Mouse (Mus musculus): ENCODE measurements around the gene Adad2. TPM values are rescaled to one million over a fixed set of nuclear protein-coding genes. Genes with fewer than 3 reads are reported as not detected.

The Adad2 gene
- polyA plus RNA-seq (2016; fragmentation: Nextera tagmentation; extraction: Ambion mirVana) = 0.18 TPM in 1 of 2 replicates, not detected in the other

DNA sequence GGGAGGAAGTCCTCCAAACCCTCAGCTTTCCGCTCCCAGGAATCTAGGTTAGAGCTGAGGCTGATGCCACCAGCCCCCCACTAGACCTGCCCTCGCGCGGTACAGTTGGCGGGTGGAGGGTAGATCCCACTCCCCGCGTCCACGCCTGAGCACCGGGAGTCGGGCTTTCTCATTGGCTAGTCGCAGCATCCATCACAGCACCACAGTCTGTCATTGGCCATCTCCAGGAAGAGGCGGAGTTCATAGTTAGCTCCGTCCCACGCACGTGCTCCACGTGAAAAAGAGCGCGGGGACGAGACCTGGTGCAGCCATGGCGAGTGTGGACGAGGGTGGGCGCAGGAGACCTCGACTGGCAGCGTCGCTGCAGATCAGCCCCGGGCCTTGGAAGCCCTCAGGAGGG lies at the start of gene Adad2:
Adad2 (plus strand) TSS at position 277 of the 400 bp plus-strand sequence.
- H3K27me3 ChIP-seq = peaks cover 9% of the 10 kb centered on the region
- H3K4me1 ChIP-seq = 0 out of 2 replicates have a peak, but pooled peaks cover 3% of the 10 kb centered on the region
- no peak within 1 kb of the TSS for H3K4me2 ChIP-seq (replicated peaks)
- WGBS = 85% methylated on average over 26 of the region's 26 CpGs
- H3K36me3 ChIP-seq = no peaks in the 10 kb centered on the region
- no peak within 1 kb of the TSS for H3K4me3 ChIP-seq
- no peak within 1 kb of the TSS for H3K27ac ChIP-seq
- no peaks in the 10 kb centered on the region for H3K9me3 ChIP-seq (replicated peaks)
- no peak within 1 kb of the TSS for H3K9ac ChIP-seq
- no peak for ATAC-seq (ENCODE audit: low FRiP score)

DNA sequence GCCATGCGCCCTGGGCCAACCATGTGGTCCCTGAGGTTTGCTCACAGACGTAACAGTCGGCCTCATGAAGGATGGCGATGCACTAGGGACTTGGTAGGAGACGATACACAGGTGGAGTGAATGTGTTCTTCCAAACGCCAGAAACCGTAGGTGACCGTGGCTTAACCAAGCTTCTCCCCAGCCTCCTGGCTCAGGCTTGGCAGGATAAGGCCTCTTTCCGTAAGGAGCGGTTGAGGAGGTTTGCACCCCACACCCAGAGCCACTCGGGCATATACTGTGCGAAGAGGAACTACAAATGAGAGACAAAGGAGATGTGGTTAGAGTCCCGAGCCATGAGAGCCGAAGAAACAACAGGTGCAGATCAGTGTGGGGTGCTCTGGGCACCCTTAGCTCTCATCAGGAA lies 48.7 kb upstream of the Adad2 start:
- Histone ChIP-seq H3K36me3 (peaks cover 62% of the 10 kb centered on the region), H3K4me3 (no peak overlapping the region), H3K9ac (no peak overlapping the region), H3K27ac (no peak overlapping the region), H3K9me3 (replicated peaks) (no peaks in the 10 kb centered on the region), H3K4me2 (replicated peaks) (no peak overlapping the region), H3K27me3 (no peaks in the 10 kb centered on the region), H3K4me1 (no peaks in the 10 kb centered on the region)
- 93% methylated on average over 14 of the region's 14 CpGs for WGBS
- no peak for ATAC-seq (ENCODE audit: low FRiP score)

DNA sequence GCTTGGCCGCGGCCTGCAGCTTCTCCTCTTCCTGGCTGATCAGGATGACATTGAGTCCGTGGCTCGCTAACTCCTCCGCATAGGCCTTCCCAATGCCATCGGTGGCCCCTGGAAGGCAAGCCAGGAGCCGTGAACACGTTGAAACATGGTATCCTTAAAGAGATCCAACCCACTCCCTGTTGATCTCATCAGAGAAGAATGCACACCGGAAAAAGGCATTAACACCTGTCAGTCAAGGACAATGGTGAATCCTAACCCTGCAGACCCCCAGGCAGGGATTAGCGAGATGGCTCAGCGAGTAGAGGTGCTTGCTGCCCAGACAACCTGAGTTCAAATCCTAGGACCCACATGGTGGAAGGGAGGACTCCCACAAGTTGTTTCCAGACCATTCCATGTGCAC lies 46.2 kb upstream of the Adad2 start:
- H3K4me1 ChIP-seq = no peaks in the 10 kb centered on the region
- H3K36me3 ChIP-seq = peaks cover 56% of the 10 kb centered on the region
- H3K27me3 ChIP-seq = no peaks in the 10 kb centered on the region
- H3K27ac ChIP-seq = no peak overlapping the region
- H3K4me3 ChIP-seq = no peak overlapping the region
- WGBS = 84% methylated on average over 11 of the region's 11 CpGs
- no peaks in the 10 kb centered on the region for H3K9me3 ChIP-seq (replicated peaks)
- ATAC-seq (ENCODE audit: low FRiP score) = no peak
- H3K9ac ChIP-seq = no peak overlapping the region
- no peak overlapping the region for H3K4me2 ChIP-seq (replicated peaks)

DNA sequence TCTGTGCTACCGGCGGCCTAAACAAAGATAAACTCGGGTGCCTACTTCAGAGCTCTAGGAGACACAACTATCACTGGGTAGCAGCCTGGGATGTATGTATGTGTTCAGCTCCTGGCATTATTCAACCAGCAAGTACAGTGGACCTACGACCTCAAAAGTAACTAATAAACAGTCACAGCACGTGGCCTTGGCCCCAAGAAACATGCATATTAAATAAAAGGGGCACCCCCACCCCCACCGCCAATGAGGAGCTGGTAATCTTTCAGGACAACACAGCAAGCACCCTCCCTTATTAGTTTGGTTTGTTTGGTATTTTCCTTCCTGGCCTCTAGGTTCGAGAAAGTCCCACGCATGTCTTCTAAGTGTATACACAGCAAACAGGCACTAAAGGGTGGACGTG lies 44.3 kb upstream of the Adad2 start:
- Histone ChIP-seq H3K27me3 (no peaks in the 10 kb centered on the region), H3K4me2 (replicated peaks) (no peak overlapping the region), H3K9me3 (replicated peaks) (no peaks in the 10 kb centered on the region), H3K9ac (no peak overlapping the region), H3K4me1 (peaks cover 2% of the 10 kb centered on the region; the same call in 1 of the 2 replicates), H3K36me3 (peaks cover 39% of the 10 kb centered on the region), H3K4me3 (no peak overlapping the region), H3K27ac (no peak overlapping the region)
- no peak for ATAC-seq (ENCODE audit: low FRiP score)
- 93% methylated on average over 9 of the region's 9 CpGs for WGBS

DNA sequence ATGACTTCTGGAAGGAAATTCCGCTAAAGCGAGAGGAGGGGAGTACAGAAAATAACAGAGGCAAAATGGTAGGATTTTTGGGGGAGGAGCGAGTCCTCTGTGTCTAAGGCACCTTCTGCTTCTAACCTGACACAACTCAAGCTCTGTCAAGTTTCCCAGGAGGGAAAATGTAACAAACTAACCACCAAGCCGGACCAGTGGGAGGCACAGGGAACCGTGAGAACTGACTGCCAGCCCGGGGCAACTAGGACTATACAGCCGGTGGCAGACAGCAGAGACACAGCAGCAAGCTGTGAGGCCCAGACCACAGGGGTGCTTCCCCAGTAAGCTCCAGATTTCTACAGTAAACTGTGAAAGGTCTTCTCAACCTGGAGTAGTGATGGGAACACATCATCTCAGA lies 43.6 kb upstream of the Adad2 start:
- H3K9ac ChIP-seq = no peak overlapping the region
- H3K36me3 ChIP-seq = peaks cover 32% of the 10 kb centered on the region
- 68% methylated on average over 7 of the region's 7 CpGs for WGBS
- H3K4me1 ChIP-seq = peaks cover 9% of the 10 kb centered on the region
- H3K4me2 ChIP-seq (replicated peaks) = no peak overlapping the region
- no peaks in the 10 kb centered on the region for H3K9me3 ChIP-seq (replicated peaks)
- no peak for ATAC-seq (ENCODE audit: low FRiP score)
- no peak overlapping the region for H3K27ac ChIP-seq
- no peak overlapping the region for H3K4me3 ChIP-seq
- H3K27me3 ChIP-seq = no peaks in the 10 kb centered on the region

DNA sequence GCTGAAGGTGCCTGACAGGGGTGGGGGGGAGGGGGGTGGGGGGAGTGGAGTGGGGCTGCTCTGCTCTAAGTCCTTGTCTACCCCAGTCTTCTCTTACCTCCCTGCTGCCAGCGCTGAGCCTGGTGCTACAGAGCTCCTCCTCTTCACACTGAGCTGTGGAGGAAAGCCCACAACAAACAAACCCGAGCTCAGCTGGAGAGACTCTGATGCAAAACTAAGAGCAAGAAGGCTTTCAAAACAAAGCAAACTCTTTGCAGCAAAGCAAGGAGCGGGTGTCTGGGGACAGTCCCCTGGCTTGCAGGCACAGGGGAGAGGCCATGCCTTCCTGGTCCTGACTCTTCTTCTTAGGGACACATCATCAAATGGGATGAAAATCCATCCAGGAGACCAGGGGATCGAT lies 42.7 kb upstream of the Adad2 start:
- Histone ChIP-seq H3K4me1 (peaks cover 11% of the 10 kb centered on the region), H3K27me3 (no peaks in the 10 kb centered on the region), H3K4me3 (no peak overlapping the region), H3K9ac (no peak overlapping the region), H3K4me2 (replicated peaks) (no peak overlapping the region), H3K36me3 (peaks cover 25% of the 10 kb centered on the region), H3K9me3 (replicated peaks) (no peaks in the 10 kb centered on the region), H3K27ac (no peak overlapping the region)
- no peak for ATAC-seq (ENCODE audit: low FRiP score)
- 38% methylated on average over 4 of the region's 4 CpGs for WGBS

DNA sequence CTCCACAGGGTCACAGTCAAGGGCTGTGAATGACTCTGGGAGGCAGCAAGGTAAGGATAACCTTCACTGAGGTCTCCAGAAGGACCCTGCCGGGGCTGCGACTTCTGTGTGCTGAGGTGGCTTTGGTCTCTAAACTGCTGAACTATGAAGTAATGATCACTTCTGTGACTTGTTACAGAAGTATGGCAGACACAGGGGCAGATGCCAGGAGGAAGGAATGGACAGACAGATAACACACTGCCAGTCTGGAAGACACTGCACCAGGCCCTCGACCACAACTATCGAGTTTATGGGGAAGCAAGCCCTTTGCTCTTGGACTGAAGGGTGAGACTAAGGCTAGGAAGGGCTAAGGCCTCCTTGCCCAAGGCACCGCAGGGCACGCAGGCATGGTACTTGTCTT lies 41.4 kb upstream of the Adad2 start:
- Histone ChIP-seq H3K27ac (no peak overlapping the region), H3K36me3 (peaks cover 12% of the 10 kb centered on the region), H3K4me2 (replicated peaks) (no peak overlapping the region), H3K4me1 (peaks cover 14% of the 10 kb centered on the region), H3K27me3 (peaks cover 7% of the 10 kb centered on the region), H3K4me3 (no peak overlapping the region), H3K9ac (no peak overlapping the region), H3K9me3 (replicated peaks) (no peaks in the 10 kb centered on the region)
- no peak for ATAC-seq (ENCODE audit: low FRiP score)
- WGBS = 88% methylated on average over 6 of the region's 6 CpGs

DNA sequence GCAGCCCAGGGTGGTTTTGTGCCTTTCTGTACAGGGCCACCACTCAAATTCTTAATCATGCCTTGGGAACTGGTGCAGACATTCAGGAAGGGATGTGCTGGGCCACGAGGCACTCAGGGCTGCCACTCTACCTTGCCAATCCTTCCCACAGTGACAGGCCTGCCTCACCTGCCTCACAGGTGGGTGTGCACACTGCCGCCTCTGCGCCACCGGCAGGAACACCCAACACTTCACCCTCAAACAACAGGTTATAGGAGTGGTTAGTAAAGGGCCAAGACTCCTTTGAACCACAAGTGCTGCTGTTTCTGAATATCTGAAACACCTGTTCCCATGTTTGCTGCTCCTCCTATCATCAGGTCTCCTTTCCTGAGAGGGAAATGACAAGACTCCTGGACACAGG lies 40.1 kb upstream of the Adad2 start:
- Histone ChIP-seq H3K27ac (no peak overlapping the region), H3K4me1 (peaks cover 14% of the 10 kb centered on the region), H3K9me3 (replicated peaks) (no peaks in the 10 kb centered on the region), H3K4me3 (no peak overlapping the region), H3K36me3 (peaks cover 5% of the 10 kb centered on the region; the same call in 1 of the 2 replicates), H3K4me2 (replicated peaks) (no peak overlapping the region), H3K9ac (no peak overlapping the region), H3K27me3 (peaks cover 17% of the 10 kb centered on the region)
- 95% methylated on average over 4 of the region's 4 CpGs for WGBS
- ATAC-seq (ENCODE audit: low FRiP score) = no peak

DNA sequence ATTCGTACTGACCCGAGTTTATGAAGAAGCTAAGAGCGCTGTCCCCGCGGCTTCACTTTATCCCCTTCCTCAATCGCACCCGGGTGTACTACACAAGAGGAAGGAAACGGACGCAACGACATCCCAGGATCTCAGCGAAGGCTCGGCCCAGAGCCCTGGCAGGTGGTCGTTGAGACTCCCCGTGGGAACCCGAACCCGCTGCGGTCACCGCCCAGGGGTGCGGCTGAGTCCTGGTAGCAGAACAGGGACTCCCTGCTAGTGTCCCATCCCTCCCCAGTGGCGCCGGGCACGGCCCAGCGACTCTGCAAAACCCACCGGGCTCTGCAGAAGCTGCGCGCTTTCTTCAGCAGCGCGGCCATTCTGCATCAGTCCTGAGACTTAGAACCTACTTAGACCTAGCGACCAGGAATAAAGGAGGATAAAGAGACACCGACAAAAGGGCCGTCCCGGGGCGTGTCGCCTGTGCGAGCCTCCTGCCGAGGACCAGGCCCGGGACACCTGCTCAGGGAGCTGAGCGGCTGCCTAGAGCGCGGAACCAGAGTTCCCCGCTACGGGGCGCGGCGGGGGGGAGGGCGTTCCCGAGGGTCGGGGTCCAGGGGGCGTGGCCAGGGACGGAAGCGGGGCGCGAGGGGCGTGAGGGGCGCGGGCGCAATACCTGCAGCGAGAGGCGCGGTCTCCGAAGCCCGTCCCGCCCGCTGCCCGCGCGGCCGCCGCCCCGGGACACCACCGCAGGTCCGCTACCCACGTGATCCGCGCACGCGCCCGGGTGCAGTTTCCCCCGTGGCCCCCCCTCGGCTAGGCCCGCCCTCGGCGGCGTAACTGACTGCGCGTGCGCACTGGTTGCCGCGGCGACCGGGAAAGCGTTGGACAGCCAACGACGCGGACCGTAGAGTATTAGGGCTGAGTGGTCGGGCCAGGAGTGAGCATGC lies 37.8 kb upstream of the Adad2 start, which contains the start of the genes Hsdl1 and Dnaaf1:
Hsdl1 (minus strand) TSS at position 747 of the 929 bp plus-strand sequence.
Dnaaf1 (plus strand) TSS at position 799 of the 929 bp plus-strand sequence.
- H3K4me1 ChIP-seq = peaks cover 14% of the 10 kb centered on the region
- H3K4me3 ChIP-seq = peak within 1 kb of the TSS; percentile 86
- peak within 1 kb of the TSS; percentile 94 for H3K4me2 ChIP-seq (replicated peaks)
- peaks cover 32% of the 10 kb centered on the region for H3K27me3 ChIP-seq
- H3K9me3 ChIP-seq (replicated peaks) = no peaks in the 10 kb centered on the region
- under 1% methylated on average over 85 of the region's 97 CpGs for WGBS
- peak within 1 kb of the TSS; percentile 90 for H3K9ac ChIP-seq
- ATAC-seq (ENCODE audit: low FRiP score) = peak; percentile 91
- peak within 1 kb of the TSS; percentile 81 for H3K27ac ChIP-seq
- H3K36me3 ChIP-seq = no peaks in the 10 kb centered on the region

DNA sequence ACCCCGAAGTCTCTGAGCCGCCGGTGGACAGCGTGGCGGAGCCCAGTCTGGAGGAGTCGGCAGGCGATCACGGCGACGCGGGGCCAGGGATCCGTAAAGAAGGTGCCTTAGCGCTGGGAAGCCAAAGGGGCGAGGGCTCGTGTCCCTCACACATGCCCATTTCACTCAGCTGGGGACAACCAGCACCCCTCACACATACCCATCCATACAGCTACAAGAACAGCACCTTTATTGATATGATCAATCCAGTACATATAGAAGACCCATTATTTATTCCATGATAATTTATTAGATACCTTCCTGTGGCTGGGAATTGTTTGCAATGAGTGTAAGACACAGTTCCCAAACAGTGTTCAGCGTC lies 37.2 kb upstream of the Adad2 start:
- ATAC-seq (ENCODE audit: low FRiP score) = no peak; the same call in 1 of the 2 replicates
- Histone ChIP-seq H3K4me1 (peaks cover 14% of the 10 kb centered on the region), H3K27me3 (peaks cover 37% of the 10 kb centered on the region), H3K27ac (no peak overlapping the region), H3K9me3 (replicated peaks) (no peaks in the 10 kb centered on the region), H3K4me2 (replicated peaks) (peak overlapping the region; percentile 94), H3K36me3 (no peaks in the 10 kb centered on the region), H3K4me3 (peak overlapping the region; percentile 86), H3K9ac (peak overlapping the region; percentile 90)
- 3% methylated on average over 16 of the region's 16 CpGs for WGBS

DNA sequence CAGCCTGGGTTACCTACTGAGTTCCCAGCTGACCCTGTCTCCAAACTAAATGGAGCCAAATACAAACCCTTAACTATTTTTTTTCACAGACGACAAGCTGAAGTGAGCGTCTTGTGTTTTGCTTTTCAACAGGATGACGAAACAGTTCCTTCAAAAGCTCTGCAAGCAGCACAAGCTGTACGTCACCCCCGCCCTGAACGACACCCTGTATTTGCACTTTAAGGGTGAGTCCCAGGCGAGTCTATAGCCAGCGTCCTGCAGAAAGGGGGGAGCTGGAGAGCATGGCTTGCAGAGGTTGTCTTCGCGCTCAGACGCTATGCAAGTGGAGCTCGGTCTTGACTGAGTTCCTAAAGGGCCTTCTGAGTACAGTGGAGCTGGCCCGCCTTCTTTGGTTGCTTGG lies 33.5 kb upstream of the Adad2 start:
- Histone ChIP-seq H3K4me2 (replicated peaks) (no peak overlapping the region), H3K27ac (no peak overlapping the region), H3K4me1 (peaks cover 3% of the 10 kb centered on the region), H3K36me3 (no peaks in the 10 kb centered on the region), H3K27me3 (peaks cover 45% of the 10 kb centered on the region), H3K4me3 (no peak overlapping the region), H3K9me3 (replicated peaks) (no peaks in the 10 kb centered on the region), H3K9ac (no peak overlapping the region)
- WGBS = 39% methylated on average over 13 of the region's 13 CpGs
- no peak for ATAC-seq (ENCODE audit: low FRiP score)

DNA sequence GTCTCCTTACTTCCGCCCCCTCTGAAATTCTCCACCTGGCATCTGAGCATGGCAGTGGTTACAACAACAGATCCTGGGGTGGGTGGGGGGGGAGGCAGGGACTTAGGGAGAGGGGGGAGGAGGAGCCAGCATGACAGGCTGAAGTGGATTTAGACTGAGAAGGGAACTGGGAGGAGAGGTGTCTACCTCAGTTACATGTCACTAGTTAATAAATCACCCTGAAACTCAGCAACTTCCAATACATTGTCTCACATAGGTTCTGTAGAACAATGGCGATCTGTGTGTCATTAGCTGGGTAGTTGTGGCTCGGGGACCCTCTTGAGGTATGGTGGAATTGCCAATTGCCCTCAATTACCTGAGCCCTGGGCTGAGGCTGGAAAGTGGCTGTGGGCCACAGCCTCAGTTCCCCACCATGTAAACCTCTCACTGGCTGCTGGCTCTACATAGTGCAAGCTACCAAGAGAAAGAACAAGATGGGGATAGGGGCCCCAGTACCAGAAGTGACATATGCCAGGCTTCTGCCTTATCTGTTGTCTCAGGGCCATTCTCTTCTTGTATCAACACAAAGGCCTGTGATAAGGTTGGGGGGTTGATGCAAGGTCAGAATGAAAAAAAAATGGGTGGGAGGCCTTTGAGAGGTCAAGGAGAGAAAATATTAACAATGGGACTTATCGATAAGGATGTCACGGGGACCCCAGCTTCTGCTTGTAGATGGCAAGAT lies 31.9 kb upstream of the Adad2 start:
- Histone ChIP-seq H3K9me3 (replicated peaks) (no peaks in the 10 kb centered on the region), H3K27me3 (peaks cover 45% of the 10 kb centered on the region), H3K4me3 (no peak overlapping the region), H3K4me1 (no peaks in the 10 kb centered on the region), H3K27ac (no peak overlapping the region), H3K36me3 (no peaks in the 10 kb centered on the region), H3K4me2 (replicated peaks) (no peak overlapping the region), H3K9ac (no peak overlapping the region)
- no peak for ATAC-seq (ENCODE audit: low FRiP score)
- WGBS = 90% methylated on average over 5 of the region's 5 CpGs

Data from hindbrain, embryonic 12.5 days (tissue).